Mouse (Mus musculus) liver, adult 2 months (tissue): ENCODE measurements around the gene Btg3. TPM values are rescaled to one million over a fixed set of nuclear protein-coding genes. Genes with fewer than 3 reads are reported as not detected.

Experiments used
- DNase-seq: peaks from one replicate; pipeline ENCODE4 v3.0.0-alpha.2; 2011; ENCODE audit warnings: low read depth, low spot score; ENCODE audit errors: extremely low read depth
- H3K27ac ChIP-seq: fragments of 200-500 bp; replicated peaks from 2 replicates; pipeline ENCODE4 v1.5.1; 2012; ENCODE audit warnings: low read depth, mild to moderate bottlenecking, control low read depth, inconsistent platforms, low read length; ENCODE audit not compliant: insufficient read depth
- H3K27me3 ChIP-seq: fragments of 200-500 bp; 2 replicates; pipeline ENCODE4 v1.6.1; 2012; ENCODE audit warnings: mild to moderate bottlenecking, moderate library complexity, low read length, inconsistent platforms; ENCODE audit not compliant: control insufficient read depth, insufficient read depth
- H3K36me3 ChIP-seq: fragments of 200-500 bp; 2 replicates; pipeline ENCODE4 v1.6.1; 2012; ENCODE audit warnings: low read length, inconsistent platforms; ENCODE audit not compliant: control insufficient read depth, insufficient read depth
- H3K4me1 ChIP-seq: fragments of 200-500 bp; 2 replicates; pipeline ENCODE4 v1.6.1; 2011; ENCODE audit warnings: low read length; ENCODE audit not compliant: control insufficient read depth, insufficient read depth
- H3K4me3 ChIP-seq: fragments of 200-500 bp; 2 replicates; pipeline ENCODE4 v1.5.1; 2011; ENCODE audit warnings: low read depth, mild to moderate bottlenecking, control low read depth, low read length, moderate library complexity; ENCODE audit not compliant: insufficient read depth
- H3K79me2 ChIP-seq: fragments of 200-500 bp; 2 replicates; pipeline ENCODE4 v1.6.1; 2012; ENCODE audit warnings: inconsistent platforms, mild to moderate bottlenecking, low read length, moderate library complexity; ENCODE audit not compliant: control insufficient read depth, insufficient read depth
- H3K9ac ChIP-seq: fragments of 200-500 bp; 2 replicates; pipeline ENCODE4 v1.6.1; 2012; ENCODE audit warnings: low read depth, mild to moderate bottlenecking, control low read depth, inconsistent platforms, low read length
- CTCF ChIP-seq: fragments of 200-500 bp; IDR thresholded peaks from 2 replicates; pipeline ENCODE4 v1.5.1; 2011; ENCODE audit warnings: low read depth, low read length, control low read depth
- POLR2A ChIP-seq: fragments of 200-500 bp; IDR thresholded peaks from 2 replicates; pipeline ENCODE4 v1.6.1; 2011; ENCODE audit warnings: low read length, control low read depth; ENCODE audit not compliant: insufficient read depth; ENCODE audit errors: extremely low read depth
- WGBS: fragments of 180-500 bp; shearing (Covaris S2); methylation state at CpG from one replicate; pipeline ENCODE4 v1.1.7; 2018; 5-methylcytosine and 5-hydroxymethylcytosine counted together
- polyA plus RNA-seq: library from polyadenylated mRNA; depleted of rRNA; stranded (reverse); fragments of >200 nt; gene quantifications from 2 replicates; pipeline ENCODE4 v1.2.3, GENCODE M21; 2012
- total RNA-seq: library from RNA; depleted of rRNA; stranded (reverse); fragments of >200 nt; gene quantifications from 2 replicates; pipeline ENCODE4 v1.2.3, GENCODE M21; 2014

Gene Btg3
- total and polyA plus RNA-seq, 2 experiments: 0.73 to 1.5 TPM

GRCm38 (mm10) chr16:78302678-78303050 lies 74.3 kb downstream of the Btg3 start:
- WGBS: 6% methylated on average over 10 of the region's 10 CpGs
- H3K27ac ChIP-seq: peak overlapping the region; percentile 85

GRCm38 (mm10) chr16:78301831-78302677 lies 74.9 kb downstream of the Btg3 start:
- H3K79me2 ChIP-seq: peaks cover 24% of the 10 kb centered on the region
- no peak for TF ChIP-seq CTCF
- no peak for TF ChIP-seq POLR2A
- WGBS: 1% methylated on average over 63 of the region's 65 CpGs
- H3K4me1 ChIP-seq: peaks cover 22% of the 10 kb centered on the region
- H3K27me3 ChIP-seq: no peaks in the 10 kb centered on the region
- peak overlapping the region; percentile 97 for H3K9ac ChIP-seq
- H3K27ac ChIP-seq: peak overlapping the region; percentile 85
- no peaks in the 10 kb centered on the region for H3K36me3 ChIP-seq
- H3K4me3 ChIP-seq: peak overlapping the region; percentile 99
- DNase-seq: peak; percentile 67

More at GRCm38 (mm10) chr16:78302678-78303050, 74.3 kb downstream of the Btg3 start:
- DNase-seq: peak; percentile 72
- Histone ChIP-seq H3K4me3 (peak overlapping the region; percentile 99), H3K79me2 (peaks cover 27% of the 10 kb centered on the region), H3K9ac (peak overlapping the region; percentile 9; the same call in 1 of the 2 replicates), H3K4me1 (peaks cover 27% of the 10 kb centered on the region), H3K27me3 (no peaks in the 10 kb centered on the region), H3K36me3 (no peaks in the 10 kb centered on the region)
- no peak for TF ChIP-seq CTCF
- TF ChIP-seq POLR2A: no peak

- peak within 1 kb of the TSS; percentile 85 for H3K27ac ChIP-seq
- H3K27me3 ChIP-seq: no peaks in the 10 kb centered on the region
- H3K79me2 ChIP-seq: peaks cover 20% of the 10 kb centered on the region
- peak; percentile 75 for DNase-seq
- peaks cover 20% of the 10 kb centered on the region for H3K4me1 ChIP-seq
- TF ChIP-seq CTCF (0 out of 2 replicates have a peak, but pooled peaks have one; percentile 21), POLR2A (peak; percentile 90)
- peak within 1 kb of the TSS; percentile 97 for H3K9ac ChIP-seq
- peak within 1 kb of the TSS; percentile 99 for H3K4me3 ChIP-seq
- no peaks in the 10 kb centered on the region for H3K36me3 ChIP-seq
- WGBS: 2% methylated on average over 32 of the region's 34 CpGs
These were observed 75.7 kb downstream of the Btg3 start, which contains the start of gene Cxadr for GRCm38 (mm10) chr16:78301183-78301830. Gene Cxadr (plus strand): TSS chr16:78301489.

- 29% methylated on average over 9 of the region's 9 CpGs for WGBS
These were observed 80.9 kb downstream of the Btg3 start for GRCm38 (mm10) chr16:78296114-78296513.

GRCm38 (mm10) chr16:78295601-78296000 lies 81.4 kb downstream of the Btg3 start:
- peak overlapping the region; percentile 20; the same call in 1 of the 2 replicates for H3K27ac ChIP-seq
- H3K9ac ChIP-seq: no peak overlapping the region
- no peaks in the 10 kb centered on the region for H3K27me3 ChIP-seq
- no peaks in the 10 kb centered on the region for H3K36me3 ChIP-seq
- DNase-seq: no peak
- TF ChIP-seq CTCF (no peak), POLR2A (no peak)
- no peak overlapping the region for H3K4me3 ChIP-seq
- WGBS: 78% methylated on average over 4 of the region's 4 CpGs
- H3K4me1 ChIP-seq: peaks cover 2% of the 10 kb centered on the region; the same call in 1 of the 2 replicates
- no peaks in the 10 kb centered on the region for H3K79me2 ChIP-seq

More at GRCm38 (mm10) chr16:78296114-78296513, 80.9 kb downstream of the Btg3 start:
- peak overlapping the region; percentile 38 for H3K27ac ChIP-seq
- H3K27me3 ChIP-seq: no peaks in the 10 kb centered on the region
- H3K4me1 ChIP-seq: peaks cover 2% of the 10 kb centered on the region; the same call in 1 of the 2 replicates
- no peak overlapping the region for H3K4me3 ChIP-seq
- no peaks in the 10 kb centered on the region for H3K79me2 ChIP-seq
- TF ChIP-seq POLR2A: no peak
- TF ChIP-seq CTCF: no peak
- DNase-seq: peak; percentile 90
- H3K36me3 ChIP-seq: no peaks in the 10 kb centered on the region
- H3K9ac ChIP-seq: no peak overlapping the region
